Mouse (Mus musculus): ENCODE measurements around the gene Gfod1. TPM values are rescaled to one million over a fixed set of nuclear protein-coding genes. Genes with fewer than 3 reads are reported as not detected.

Gfod1 gene
- 5.6 and 9.8 TPM in 2 replicates for polyA plus RNA-seq (2012; rRNA removed)

- peak; percentile 97 for DNase-seq (ENCODE audit: low read depth)
- TF ChIP-seq POLR2A (IDR thresholded peaks at IDR 0.05; ENCODE audit: borderline replicate concordance, extremely low read depth, insufficient read depth, insufficient read length, poor library complexity, severe bottlenecking) (no peak), CTCF (IDR thresholded peaks at IDR 0.05; ENCODE audit: borderline replicate concordance, extremely low read depth, insufficient read depth, insufficient read length) (peak; percentile 12; the same call in 1 of the 2 replicates)
Observed at GRCm38 (mm10) chr13:43304018-43304431, at the start of gene Gfod1. Gene Gfod1 (minus strand): TSS chr13:43304172.

GRCm38 (mm10) chr13:43353356-43353755, 49.4 kb upstream of the Gfod1 start:
- no peak for DNase-seq (ENCODE audit: low read depth)
- no peak for TF ChIP-seq CTCF (IDR thresholded peaks at IDR 0.05; ENCODE audit: borderline replicate concordance, extremely low read depth, insufficient read depth, insufficient read length)
- no peak for TF ChIP-seq POLR2A (IDR thresholded peaks at IDR 0.05; ENCODE audit: borderline replicate concordance, extremely low read depth, insufficient read depth, insufficient read length, poor library complexity, severe bottlenecking)

- DNase-seq (ENCODE audit: low read depth), result no peak
Observed at GRCm38 (mm10) chr13:43350489-43351169, 46.7 kb upstream of the Gfod1 start.

GRCm38 (mm10) chr13:43349376-43349775, 45.4 kb upstream of the Gfod1 start:
- no peak for TF ChIP-seq POLR2A (IDR thresholded peaks at IDR 0.05; ENCODE audit: borderline replicate concordance, extremely low read depth, insufficient read depth, insufficient read length, poor library complexity, severe bottlenecking)
- no peak for TF ChIP-seq CTCF (IDR thresholded peaks at IDR 0.05; ENCODE audit: borderline replicate concordance, extremely low read depth, insufficient read depth, insufficient read length)
- DNase-seq (ENCODE audit: low read depth), result no peak

More at GRCm38 (mm10) chr13:43350489-43351169, 46.7 kb upstream of the Gfod1 start:
- no peak for TF ChIP-seq CTCF (IDR thresholded peaks at IDR 0.05; ENCODE audit: borderline replicate concordance, extremely low read depth, insufficient read depth, insufficient read length)
- no peak for TF ChIP-seq POLR2A (IDR thresholded peaks at IDR 0.05; ENCODE audit: borderline replicate concordance, extremely low read depth, insufficient read depth, insufficient read length, poor library complexity, severe bottlenecking)

- DNase-seq (ENCODE audit: low read depth), result no peak
- TF ChIP-seq CTCF (IDR thresholded peaks at IDR 0.05; ENCODE audit: borderline replicate concordance, extremely low read depth, insufficient read depth, insufficient read length) (no peak), POLR2A (IDR thresholded peaks at IDR 0.05; ENCODE audit: borderline replicate concordance, extremely low read depth, insufficient read depth, insufficient read length, poor library complexity, severe bottlenecking) (no peak)
Observed at GRCm38 (mm10) chr13:43346825-43347224, 42.9 kb upstream of the Gfod1 start.

GRCm38 (mm10) chr13:43338632-43339031, 34.7 kb upstream of the Gfod1 start:
- no peak for DNase-seq (ENCODE audit: low read depth)
- TF ChIP-seq POLR2A (IDR thresholded peaks at IDR 0.05; ENCODE audit: borderline replicate concordance, extremely low read depth, insufficient read depth, insufficient read length, poor library complexity, severe bottlenecking) (no peak), CTCF (IDR thresholded peaks at IDR 0.05; ENCODE audit: borderline replicate concordance, extremely low read depth, insufficient read depth, insufficient read length) (no peak)

- no peak for TF ChIP-seq CTCF (IDR thresholded peaks at IDR 0.05; ENCODE audit: borderline replicate concordance, extremely low read depth, insufficient read depth, insufficient read length)
- no peak for TF ChIP-seq POLR2A (IDR thresholded peaks at IDR 0.05; ENCODE audit: borderline replicate concordance, extremely low read depth, insufficient read depth, insufficient read length, poor library complexity, severe bottlenecking)
- DNase-seq (ENCODE audit: low read depth), result no peak
Observed at GRCm38 (mm10) chr13:43338001-43338400, 34.0 kb upstream of the Gfod1 start.

- TF ChIP-seq CTCF (IDR thresholded peaks at IDR 0.05; ENCODE audit: borderline replicate concordance, extremely low read depth, insufficient read depth, insufficient read length) (no peak), POLR2A (IDR thresholded peaks at IDR 0.05; ENCODE audit: borderline replicate concordance, extremely low read depth, insufficient read depth, insufficient read length, poor library complexity, severe bottlenecking) (no peak)
- DNase-seq (ENCODE audit: low read depth), result no peak
Observed at GRCm38 (mm10) chr13:43336425-43337221, 32.7 kb upstream of the Gfod1 start.

GRCm38 (mm10) chr13:43332591-43332990, 28.6 kb upstream of the Gfod1 start:
- peak; percentile 49 for DNase-seq (ENCODE audit: low read depth)
- TF ChIP-seq POLR2A (IDR thresholded peaks at IDR 0.05; ENCODE audit: borderline replicate concordance, extremely low read depth, insufficient read depth, insufficient read length, poor library complexity, severe bottlenecking) (no peak), CTCF (IDR thresholded peaks at IDR 0.05; ENCODE audit: borderline replicate concordance, extremely low read depth, insufficient read depth, insufficient read length) (peak; percentile 32; the same call in 1 of the 2 replicates)

GRCm38 (mm10) chr13:43331721-43332444, 27.9 kb upstream of the Gfod1 start:
- TF ChIP-seq CTCF (IDR thresholded peaks at IDR 0.05; ENCODE audit: borderline replicate concordance, extremely low read depth, insufficient read depth, insufficient read length) (no peak), POLR2A (IDR thresholded peaks at IDR 0.05; ENCODE audit: borderline replicate concordance, extremely low read depth, insufficient read depth, insufficient read length, poor library complexity, severe bottlenecking) (no peak)
- DNase-seq (ENCODE audit: low read depth), result no peak

GRCm38 (mm10) chr13:43325427-43325826, 21.5 kb upstream of the Gfod1 start:
- TF ChIP-seq CTCF (IDR thresholded peaks at IDR 0.05; ENCODE audit: borderline replicate concordance, extremely low read depth, insufficient read depth, insufficient read length) (no peak), POLR2A (IDR thresholded peaks at IDR 0.05; ENCODE audit: borderline replicate concordance, extremely low read depth, insufficient read depth, insufficient read length, poor library complexity, severe bottlenecking) (no peak)
- no peak for DNase-seq (ENCODE audit: low read depth)
